Mouse (Mus musculus) CH12.LX (cell line): ENCODE data around the gene Nacc2. TPM values are rescaled to one million over a fixed set of nuclear protein-coding genes. Genes with fewer than 3 reads are reported as not detected.

ENCODE experiments used
- DNase-seq: peaks from one replicate; pipeline ENCODE4 v3.0.0-alpha.2; 2013; ENCODE audit errors: extremely low read depth
- H3K27ac ChIP-seq: 2 replicates; pipeline ENCODE4 v1.5.1; 2012; ENCODE audit warnings: low read depth, mild to moderate bottlenecking, control low read depth, moderate library complexity; ENCODE audit not compliant: insufficient read depth
- H3K27me3 ChIP-seq: replicated peaks from 2 replicates; pipeline ENCODE3; 2012; ENCODE audit warnings: inconsistent platforms
- H3K36me3 ChIP-seq, 2 experiments: replicated peaks in 1 of 2; 2 replicates each; pipeline versions ENCODE3 to v1.6.1; 2012; ENCODE audit warnings: inconsistent platforms in 1 of 2, low read length in 1 of 2, mild to moderate bottlenecking in 1 of 2, mixed read lengths in 1 of 2, moderate library complexity in 1 of 2; ENCODE audit not compliant: control insufficient read depth in 1 of 2, insufficient read depth in 1 of 2
- H3K4me1 ChIP-seq, 2 experiments: 2 replicates each; pipeline ENCODE4 v1.6.1; 2012; ENCODE audit warnings: inconsistent platforms in 1 of 2, moderate library complexity in 1 of 2; ENCODE audit not compliant: insufficient read depth in 2 of 2, control insufficient read depth in 1 of 2
- H3K4me2 ChIP-seq: 2 replicates; pipeline ENCODE4 v1.6.1; 2012; ENCODE audit warnings: low read depth, mild to moderate bottlenecking, control low read depth; ENCODE audit not compliant: poor library complexity, insufficient read depth, severe bottlenecking
- H3K4me3 ChIP-seq, 3 experiments: fragments of 150-350 bp in 1 of 3; sonication (generic) in 1 of 3; replicated peaks in 1 of 3; 2 replicates each; pipeline versions ENCODE3 to v1.5.1; 2011 to 2012; ENCODE audit warnings: low read depth in 2 of 3, low read length in 2 of 3, mild to moderate bottlenecking in 2 of 3, moderate library complexity in 2 of 3, control low read depth in 1 of 3, improper control_type of control experiment in 1 of 3, inconsistent platforms in 1 of 3, mixed read lengths in 1 of 3; ENCODE audit not compliant: poor library complexity in 1 of 3
- H3K79me2 ChIP-seq: replicated peaks from 2 replicates; pipeline ENCODE4 v1.6.1; 2012; ENCODE audit warnings: mild to moderate bottlenecking, moderate library complexity; ENCODE audit not compliant: control insufficient read depth, poor library complexity, insufficient read depth, severe bottlenecking; ENCODE audit errors: extremely low read depth
- H3K9ac ChIP-seq: 2 replicates; pipeline ENCODE4 v1.6.1; 2012; ENCODE audit warnings: low read depth, mild to moderate bottlenecking, control low read depth, moderate library complexity; ENCODE audit not compliant: insufficient read depth
- H3K9me3 ChIP-seq: replicated peaks from 2 replicates; pipeline ENCODE3; 2012; ENCODE audit warnings: low read length, inconsistent platforms, mixed read lengths
- ELF1 ChIP-seq: IDR thresholded peaks from 2 replicates; pipeline ENCODE4 v1.6.1; 2014; ENCODE audit warnings: low read depth, mild to moderate bottlenecking, inconsistent platforms, low read length, improper control_type of control experiment
- EP300 ChIP-seq: IDR thresholded peaks from 2 replicates; pipeline ENCODE4 v1.6.1; 2011; ENCODE audit warnings: low read length, improper control_type of control experiment
- GABPA ChIP-seq: IDR thresholded peaks from 2 replicates; pipeline ENCODE4 v1.6.1; 2012; ENCODE audit warnings: low read depth, low read length, improper control_type of control experiment, inconsistent platforms; ENCODE audit not compliant: insufficient replicate concordance
- IRF4 ChIP-seq: IDR thresholded peaks from 2 replicates; pipeline ENCODE4 v1.6.1; 2014; ENCODE audit warnings: low read depth, mild to moderate bottlenecking, inconsistent platforms, low read length, improper control_type of control experiment
- JUN ChIP-seq: IDR thresholded peaks from 2 replicates; pipeline ENCODE4 v1.6.1; 2011; ENCODE audit warnings: low read depth, mild to moderate bottlenecking, low read length, improper control_type of control experiment, moderate library complexity; ENCODE audit not compliant: insufficient read depth
- JUND ChIP-seq: conservative IDR thresholded peaks from 2 replicates; pipeline ENCODE4 v1.6.1; 2011; ENCODE audit warnings: low read depth, low read length, improper control_type of control experiment
- MAFK ChIP-seq: IDR thresholded peaks from 2 replicates; pipeline ENCODE4 v1.6.1; 2011; ENCODE audit warnings: low read length, improper control_type of control experiment; ENCODE audit not compliant: insufficient replicate concordance
- MAX ChIP-seq: IDR thresholded peaks from 2 replicates; pipeline ENCODE4 v1.6.1; 2011; ENCODE audit warnings: low read length, improper control_type of control experiment
- PAX5 ChIP-seq: IDR thresholded peaks from 2 replicates; pipeline ENCODE4 v1.6.1; 2012; ENCODE audit warnings: low read length, inconsistent platforms, mixed read lengths
- RAD21 ChIP-seq: IDR thresholded peaks from 2 replicates; pipeline ENCODE4 v1.6.1; 2011; ENCODE audit warnings: low read depth, mild to moderate bottlenecking, low read length, improper control_type of control experiment, moderate library complexity
- RCOR1 ChIP-seq: conservative IDR thresholded peaks from 2 replicates; pipeline ENCODE4 v1.6.1; 2012; ENCODE audit warnings: low read depth, mild to moderate bottlenecking, inconsistent platforms, low read length, improper control_type of control experiment
- SIN3A ChIP-seq: IDR thresholded peaks from 2 replicates; pipeline ENCODE4 v1.6.1; 2012; ENCODE audit warnings: low read length, improper control_type of control experiment, inconsistent platforms
- SMC3 ChIP-seq: IDR thresholded peaks from 2 replicates; pipeline ENCODE4 v1.6.1; 2011; ENCODE audit warnings: low read depth, low read length, improper control_type of control experiment
- USF1 ChIP-seq: IDR thresholded peaks from 2 replicates; pipeline ENCODE4 v1.6.1; 2014; ENCODE audit warnings: low read depth, mild to moderate bottlenecking, inconsistent platforms, low read length, improper control_type of control experiment
- USF2 ChIP-seq: conservative IDR thresholded peaks from 2 replicates; pipeline ENCODE4 v1.6.1; 2011; ENCODE audit warnings: low read depth, low read length, improper control_type of control experiment
- ZKSCAN1 ChIP-seq: IDR thresholded peaks from 2 replicates; pipeline ENCODE4 v1.6.1; 2012; ENCODE audit warnings: low read depth, inconsistent platforms, low read length, improper control_type of control experiment, borderline replicate concordance
- ZNF384 ChIP-seq: IDR thresholded peaks from 2 replicates; pipeline ENCODE4 v1.6.1; 2012; ENCODE audit warnings: low read depth, low read length, improper control_type of control experiment, inconsistent platforms
- dilution Hi-C: fragments of 300-500 bp; cut with MboI; formaldehyde crosslinking; loops from 2 replicates; pipeline ENCODE4 v1.14.3; 2020; ENCODE audit warnings: low sequenced_read_pairs; ENCODE audit not compliant: extremely low pct_unique_long_range_greater_than_20kb, extremely low pct_ligation_motif_present
- in situ Hi-C: fragments of 300-500 bp; cut with MboI; formaldehyde crosslinking; loops from 3 replicates; pipeline ENCODE4 v1.14.3; 2019; ENCODE audit warnings: low sequenced_read_pairs, low pct_ligation_motif_present, low pct_unique_long_range_greater_than_20kb, mixed read lengths
- polyA plus RNA-seq: library from polyadenylated mRNA; unstranded; fragments of >175 nt; gene quantifications from 2 replicates; pipeline ENCODE4 v1.2.1, GENCODE M21; 2012; ENCODE audit warnings: low read depth; ENCODE audit not compliant: insufficient read length
- total RNA-seq, 2 experiments: library from RNA; depleted of rRNA; stranded (reverse); fragments of 300-350 nt in 1 of 2; fragments of >200 nt in 1 of 2; gene quantifications; 2 replicates each; pipeline ENCODE4 v1.2.3; 2012 to 2014

The Nacc2 gene
- total and polyA plus RNA-seq, 3 experiments: 0.59 to 2.3 (median 1.1) TPM

DNA sequence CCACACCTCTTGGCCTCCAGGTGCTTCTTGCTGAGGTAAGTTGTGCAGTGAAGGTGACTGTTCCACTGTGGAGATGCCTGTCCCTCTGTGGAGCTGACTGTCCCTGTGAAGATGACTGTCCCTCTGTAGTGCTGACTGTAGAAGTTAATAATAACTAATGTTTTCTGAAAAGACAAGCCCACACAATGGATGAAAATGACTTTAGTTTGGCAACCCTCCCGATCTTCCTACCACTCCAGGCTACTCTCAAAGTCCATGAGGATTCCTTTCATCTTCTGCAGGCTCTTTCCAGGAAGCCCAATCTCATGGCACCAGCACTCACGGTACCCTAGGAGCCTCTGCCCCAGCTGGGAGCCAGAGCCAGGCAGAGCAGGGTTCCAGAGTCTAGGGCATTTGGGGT lies 47.4 kb upstream of the Nacc2 start:
- in situ Hi-C loops (loop anchor here (5.0 kb wide), 1 partner anchor 52 kb away; no protein-coding TSS in a partner anchor), dilution Hi-C loops (no loop called here)
- DNase-seq: no peak
- H3K27ac ChIP-seq: no peak overlapping the region
- peaks cover 48% of the 10 kb centered on the region for H3K27me3 ChIP-seq
- peaks cover 0 to 3% of the 10 kb centered on the region in 2 experiments; a peak in 1 of 4 replicates for H3K4me1 ChIP-seq
- no peaks in the 10 kb centered on the region for H3K79me2 ChIP-seq
- no peaks in the 10 kb centered on the region for H3K9me3 ChIP-seq
- no peaks in the 10 kb centered on the region for H3K36me3 ChIP-seq
- TF ChIP-seq MAX (no peak), USF2 (no peak), SIN3A (no peak), ELF1 (no peak), IRF4 (no peak), ZKSCAN1 (no peak), JUN (no peak), RCOR1 (no peak), USF1 (no peak), ZNF384 (no peak), SMC3 (no peak), PAX5 (no peak)
- TF ChIP-seq, all 38 proteins: peak for 0
- Histone ChIP-seq H3K4me3 (no peak overlapping the region), H3K9ac (no peak overlapping the region), H3K4me2 (no peak overlapping the region)

- no peaks in the 10 kb centered on the region for H3K36me3 ChIP-seq
- H3K27ac ChIP-seq: no peak overlapping the region
- H3K27me3 ChIP-seq: peaks cover 37% of the 10 kb centered on the region
- DNase-seq: no peak
- in situ Hi-C loops (loop anchor here (10.0 kb wide), 1 partner anchor 396 kb away; no protein-coding TSS in a partner anchor), dilution Hi-C loops (no loop called here)
- H3K79me2 ChIP-seq: no peaks in the 10 kb centered on the region
- no peak overlapping the region for H3K4me2 ChIP-seq
- TF ChIP-seq EP300 (no peak), MAX (no peak), JUND (no peak), RAD21 (no peak), MAFK (no peak), GABPA (no peak)
- H3K4me3 ChIP-seq: no peak overlapping the region
- H3K9me3 ChIP-seq: no peaks in the 10 kb centered on the region
- peaks cover 3% of the 10 kb centered on the region in 2 experiments; a peak in 2 of 4 replicates for H3K4me1 ChIP-seq
- no peak overlapping the region for H3K9ac ChIP-seq
These were observed 46.0 kb upstream of the Nacc2 start for GRCm38 (mm10) chr2:26168843-26169579.
